Mouse (Mus musculus): ENCODE data around the gene Masp1.

- TF ChIP-seq GATA1 (IDR thresholded peaks at IDR 0.05; ENCODE audit: low read length) (no peak), TAL1 (IDR thresholded peaks at IDR 0.05; ENCODE audit: low read length) (no peak)
Measured at GRCm38 (mm10) chr16:23568369-23568958, 47.8 kb upstream of the Masp1 start.

All from erythroblast, embryonic 14.5 days (primary cell).